Mouse (Mus musculus) brain, embryonic 14.5 days (tissue): ENCODE measurements around the gene Fam189a1.

Experiments
- CTCF ChIP-seq: fragments of 200-500 bp; IDR thresholded peaks from 2 replicates; pipeline ENCODE4 v1.5.1; 2012; ENCODE audit warnings: inconsistent platforms, mild to moderate bottlenecking, moderate library complexity, borderline replicate concordance; ENCODE audit not compliant: insufficient read depth, insufficient read length; ENCODE audit errors: extremely low read depth
- POLR2A ChIP-seq: fragments of 200-500 bp; IDR thresholded peaks from 2 replicates; pipeline ENCODE4 v1.6.1; 2012; ENCODE audit warnings: mild to moderate bottlenecking, inconsistent platforms, borderline replicate concordance; ENCODE audit not compliant: poor library complexity, insufficient read depth, insufficient read length, severe bottlenecking; ENCODE audit errors: extremely low read depth

GRCm38 (mm10) chr7:65093314-65093713 is 63.1 kb downstream of the Fam189a1 start:
- TF ChIP-seq CTCF (no peak), POLR2A (no peak)
